ENCODE assay signal across 12 mouse cellular contexts in the genomic region with DNA sequence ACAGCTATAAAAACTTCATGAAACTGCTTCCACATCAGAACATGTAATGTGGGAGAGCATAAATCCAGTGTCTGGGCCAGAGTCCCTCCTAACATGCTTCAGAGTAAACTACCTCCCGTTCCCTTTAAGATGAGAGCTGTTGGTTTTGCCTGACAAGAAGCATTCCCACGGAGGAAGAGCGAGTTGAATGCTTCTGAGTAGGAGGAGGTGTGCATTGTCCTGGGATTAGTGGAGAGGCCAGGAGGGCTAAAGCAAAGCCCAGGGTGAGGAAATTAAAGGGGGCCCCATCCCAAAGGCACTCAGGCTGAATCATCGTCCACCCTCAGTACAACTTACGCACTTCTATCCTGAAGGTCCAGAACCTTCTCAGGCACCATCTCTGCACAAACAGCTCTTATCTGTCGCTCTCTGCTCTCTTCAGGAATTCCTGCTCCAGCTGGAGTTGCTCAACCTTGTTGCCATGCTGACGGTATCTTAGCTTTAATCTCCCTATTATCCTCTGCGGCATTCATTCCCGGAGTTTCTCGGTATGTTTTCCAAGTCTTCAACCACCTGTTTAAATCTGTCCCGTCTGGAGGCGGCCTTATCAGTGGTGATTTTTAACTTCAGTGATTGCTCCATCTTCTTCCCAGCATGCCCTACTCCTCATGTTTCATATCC.
A peak's percentile ranks its signal among the peaks of the same experiment; 100 is the strongest.
DNase-seq lines count a peak whose midpoint lies in the region; ATAC-seq and TF ChIP-seq lines count a peak whose summit lies in the region.
"Had no signal": no experiment of that assay in that cellular context is flagged by ENCODE, and none has a peak within 500 bp of the region (broad histone marks: within the 10 kb centered on the region; RNA-seq: fewer than 3 reads in every experiment).

No protein-coding gene starts in this region.

- H3K36me3 ChIP-seq in heart, embryonic 10.5 days, result no peaks in the 10 kb centered on the region
- no peaks in the 10 kb centered on the region for H3K36me3 ChIP-seq in lung, postnatal 0 days (ENCODE audit: insufficient read depth, low read length)
- H3K36me3 ChIP-seq in embryonic facial prominence, embryonic 13.5 days, result no peaks in the 10 kb centered on the region
- H3K36me3 ChIP-seq in stomach, embryonic 15.5 days, result no peaks in the 10 kb centered on the region

- no peaks in the 10 kb centered on the region for H3K27me3 ChIP-seq in heart, embryonic 10.5 days (ENCODE audit: insufficient read depth, poor library complexity, severe bottlenecking)
- no peaks in the 10 kb centered on the region for H3K27me3 ChIP-seq in lung, postnatal 0 days (replicated peaks; ENCODE audit: insufficient read depth, low read length)
- H3K27me3 ChIP-seq in embryonic facial prominence, embryonic 13.5 days, result no peaks in the 10 kb centered on the region
- no peaks in the 10 kb centered on the region for H3K27me3 ChIP-seq in stomach, embryonic 15.5 days (replicated peaks)

- peak overlapping the region; percentile 54 for H3K27ac ChIP-seq in heart, embryonic 10.5 days
- H3K27ac ChIP-seq in lung, postnatal 0 days (ENCODE audit: low read length), result no peak overlapping the region
- H3K27ac ChIP-seq in embryonic facial prominence, embryonic 13.5 days, result no peak overlapping the region
- no peak overlapping the region for H3K27ac ChIP-seq in stomach, embryonic 15.5 days

- H3K9ac ChIP-seq in lung, postnatal 0 days (replicated peaks; ENCODE audit: low read depth), result no peak overlapping the region
- no peak overlapping the region for H3K9ac ChIP-seq in embryonic facial prominence, embryonic 13.5 days
- H3K9ac ChIP-seq in stomach, embryonic 15.5 days, result no peak overlapping the region

- H3K4me3 ChIP-seq in heart, embryonic 10.5 days, result no peak overlapping the region; the same call in 1 of the 2 replicates
- H3K4me3 ChIP-seq in lung, postnatal 0 days (ENCODE audit: low read depth, low read length), result no peak overlapping the region
- no peak overlapping the region for H3K4me3 ChIP-seq in embryonic facial prominence, embryonic 13.5 days
- no peak overlapping the region for H3K4me3 ChIP-seq in stomach, embryonic 15.5 days (replicated peaks)

- no peaks in the 10 kb centered on the region for H3K9me3 ChIP-seq in heart, embryonic 10.5 days
- H3K9me3 ChIP-seq in lung, postnatal 0 days (ENCODE audit: low read length), result no peaks in the 10 kb centered on the region
- H3K9me3 ChIP-seq in embryonic facial prominence, embryonic 13.5 days, result no peaks in the 10 kb centered on the region
- H3K9me3 ChIP-seq in stomach, embryonic 15.5 days, result no peaks in the 10 kb centered on the region

- peak; percentile 73 for DNase-seq in heart, embryonic 10.5 days (ENCODE audit: low spot score)
- DNase-seq in heart, adult 11 months, result no peak
- peak; percentile 45 for DNase-seq in lung, postnatal 0 days (ENCODE audit: low spot score)
- no peak for DNase-seq in lung, postnatal 10 days
- no peak for DNase-seq in thymus, postnatal 4 days
- no peak for DNase-seq in cerebellum, postnatal 10 days
- DNase-seq: adrenal gland, postnatal 14 days; cerebellum, adult 18-20 months; left cerebral cortex, postnatal 4 days; thymus, adult 2 months had no signal

- H3K4me1 ChIP-seq in heart, embryonic 10.5 days, result peaks cover 33% of the 10 kb centered on the region
- no peaks in the 10 kb centered on the region; the same call in 1 of the 2 replicates for H3K4me1 ChIP-seq in lung, postnatal 0 days (ENCODE audit: insufficient read depth, low read depth, low read length)
- 0 out of 2 replicates have a peak, but pooled peaks cover 5% of the 10 kb centered on the region for H3K4me1 ChIP-seq in embryonic facial prominence, embryonic 13.5 days
- H3K4me1 ChIP-seq in stomach, embryonic 15.5 days, result no peaks in the 10 kb centered on the region

- WGBS in heart, embryonic 10.5 days, result 12% methylated on average over 12 of the region's 12 CpGs
- 17% methylated on average over 12 of the region's 12 CpGs for WGBS in lung, postnatal 0 days
- 23% methylated on average over 12 of the region's 12 CpGs for WGBS in embryonic facial prominence, embryonic 13.5 days
- WGBS in stomach, embryonic 15.5 days, result 18% methylated on average over 12 of the region's 12 CpGs

- TF ChIP-seq EP300 in lung, postnatal 0 days (IDR thresholded peaks at IDR 0.05), result peak; percentile 66

- ATAC-seq in lung, postnatal 0 days, result peak; percentile 55
- ATAC-seq in embryonic facial prominence, embryonic 13.5 days (ENCODE audit: insufficient number of reproducible peaks, insufficient read depth, low FRiP score, low TSS enrichment, low read depth), result no peak
- ATAC-seq in stomach, embryonic 15.5 days (ENCODE audit: insufficient read depth, low FRiP score, low read depth), result 0 out of 2 replicates have a peak, but pooled peaks have one; percentile 27

- H3K4me2 ChIP-seq in lung, postnatal 0 days (replicated peaks; ENCODE audit: low read depth, low read length), result no peak overlapping the region
- peak overlapping the region; percentile 14; the same call in 1 of the 2 replicates for H3K4me2 ChIP-seq in embryonic facial prominence, embryonic 13.5 days
- no peak overlapping the region for H3K4me2 ChIP-seq in stomach, embryonic 15.5 days

- no peak for TF ChIP-seq CTCF in lung, postnatal 0 days (IDR thresholded peaks at IDR 0.05)

Comparison
In these comparisons a context has a peak if more than half of its experiments do, and no peak if none do; other contexts are left out.
1. DNase-seq: peak in heart, embryonic 10.5 days (single experiment) and lung, postnatal 0 days (single experiment); none in heart, adult 11 months (single experiment), lung, postnatal 10 days (single experiment), thymus, postnatal 4 days (single experiment) and cerebellum, postnatal 10 days (0 of 2).